ENCODE assay signal across 30 mouse cellular contexts in the genomic region with DNA sequence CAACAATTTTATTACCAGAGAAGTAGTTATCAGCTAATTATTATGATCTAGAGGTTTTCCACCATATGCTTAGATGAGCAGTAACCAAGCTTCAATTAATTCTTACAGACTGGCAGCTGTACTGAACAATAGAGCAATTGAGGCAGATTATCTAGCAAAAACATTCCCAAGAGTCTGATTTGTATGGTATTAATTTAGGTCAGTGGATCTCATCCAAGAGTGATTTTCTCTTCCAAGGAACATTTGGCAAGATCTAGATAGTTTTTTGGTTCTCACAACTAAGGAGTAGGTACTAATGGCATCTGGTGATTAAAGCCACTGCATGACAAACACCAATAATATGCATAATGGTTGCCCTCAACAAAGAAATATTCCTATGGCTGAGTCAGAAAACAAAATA.
DNase-seq lines count a peak whose midpoint lies in the region; ATAC-seq lines count a peak whose summit lies in the region.
"Had no signal": no experiment of that assay in that cellular context is flagged by ENCODE, and none has a peak within 500 bp of the region (broad histone marks: within the 10 kb centered on the region; RNA-seq: fewer than 3 reads in every experiment).

No protein-coding gene starts in this region.

- H3K4me3 ChIP-seq in midbrain, embryonic 14.5 days (replicated peaks; ENCODE audit: low read depth, low read length): no peak overlapping the region
- no peak overlapping the region for H3K4me3 ChIP-seq in midbrain, embryonic 10.5 days
- H3K4me3 ChIP-seq in forebrain, embryonic 14.5 days (ENCODE audit: low read depth, low read length): no peak overlapping the region
- H3K4me3 ChIP-seq: embryonic facial prominence, embryonic 10.5 days; embryonic facial prominence, embryonic 15.5 days; hindbrain, embryonic 10.5 days; hindbrain, embryonic 15.5 days; intestine, embryonic 15.5 days; liver, embryonic 15.5 days; lung, embryonic 15.5 days; midbrain, embryonic 12.5 days; neural tube, embryonic 15.5 days had no signal

- no peaks in the 10 kb centered on the region for H3K9me3 ChIP-seq in midbrain, embryonic 14.5 days (ENCODE audit: control insufficient read depth, low read length)
- H3K9me3 ChIP-seq in midbrain, embryonic 10.5 days (replicated peaks): no peaks in the 10 kb centered on the region
- no peaks in the 10 kb centered on the region for H3K9me3 ChIP-seq in forebrain, embryonic 14.5 days (replicated peaks; ENCODE audit: control insufficient read depth, low read length)
- H3K9me3 ChIP-seq: embryonic facial prominence, embryonic 10.5 days; embryonic facial prominence, embryonic 15.5 days; hindbrain, embryonic 10.5 days; hindbrain, embryonic 15.5 days; intestine, embryonic 15.5 days; liver, embryonic 15.5 days; lung, embryonic 15.5 days; midbrain, embryonic 12.5 days; neural tube, embryonic 15.5 days had no signal

- no peaks in the 10 kb centered on the region for H3K36me3 ChIP-seq in midbrain, embryonic 14.5 days (ENCODE audit: control insufficient read depth, insufficient read depth, low read length)
- H3K36me3 ChIP-seq in midbrain, embryonic 10.5 days: no peaks in the 10 kb centered on the region
- H3K36me3 ChIP-seq in forebrain, embryonic 14.5 days (ENCODE audit: control insufficient read depth, insufficient read depth, low read length): no peaks in the 10 kb centered on the region
- H3K36me3 ChIP-seq: embryonic facial prominence, embryonic 10.5 days; embryonic facial prominence, embryonic 15.5 days; hindbrain, embryonic 10.5 days; hindbrain, embryonic 15.5 days; intestine, embryonic 15.5 days; liver, embryonic 15.5 days; lung, embryonic 15.5 days; midbrain, embryonic 12.5 days; neural tube, embryonic 15.5 days had no signal

- peak; percentile 65 for DNase-seq in cerebellum, adult 9-10 months
- DNase-seq in cerebellum, postnatal 4 days (ENCODE audit: low spot score in 2 of 2): no peak
- DNase-seq in midbrain, embryonic 14.5 days: peak; percentile 1
- no peak for DNase-seq in midbrain, embryonic 10.5 days (ENCODE audit: low spot score)
- DNase-seq in forebrain, embryonic 14.5 days (ENCODE audit: low spot score): peak; percentile 72
- DNase-seq in retina, postnatal 1 day: peak; percentile 69
- no peak for DNase-seq in neural tube, embryonic 10.5 days (ENCODE audit: extremely low spot score, low spot score)
- no peak for DNase-seq in testis, postnatal 10 days (ENCODE audit: low spot score)
- DNase-seq: adrenal gland, adult 2 months; adrenal gland, postnatal 36 days; cerebellum, adult 11-12 months; gastrocnemius, postnatal 10 days; heart, postnatal 14 days; kidney, adult 2 months; layer of hippocampus, postnatal 36 days; liver; right cerebral cortex, postnatal 4 days; thymus, adult 2 months; thymus, postnatal 36 days had no signal

- H3K27me3 ChIP-seq in midbrain, embryonic 14.5 days (ENCODE audit: control insufficient read depth, insufficient read depth, low read length): no peaks in the 10 kb centered on the region
- no peaks in the 10 kb centered on the region for H3K27me3 ChIP-seq in midbrain, embryonic 10.5 days (ENCODE audit: low read depth, poor library complexity, severe bottlenecking)
- H3K27me3 ChIP-seq in forebrain, embryonic 14.5 days (replicated peaks; ENCODE audit: control insufficient read depth, insufficient read depth, low read length): no peaks in the 10 kb centered on the region
- H3K27me3 ChIP-seq: embryonic facial prominence, embryonic 15.5 days; hindbrain, embryonic 15.5 days; intestine, embryonic 15.5 days; liver, embryonic 15.5 days; lung, embryonic 15.5 days; midbrain, embryonic 12.5 days; neural tube, embryonic 15.5 days had no signal

- H3K4me2 ChIP-seq in midbrain, embryonic 14.5 days (ENCODE audit: low read length): no peak overlapping the region
- H3K4me2 ChIP-seq in forebrain, embryonic 14.5 days (ENCODE audit: low read length): no peak overlapping the region
- H3K4me2 ChIP-seq: embryonic facial prominence, embryonic 15.5 days; hindbrain, embryonic 15.5 days; intestine, embryonic 15.5 days; liver, embryonic 15.5 days; lung, embryonic 15.5 days; midbrain, embryonic 12.5 days; neural tube, embryonic 15.5 days had no signal

- ATAC-seq in midbrain, embryonic 14.5 days (ENCODE audit: low FRiP score, low TSS enrichment): no peak
- peak; percentile 77 for ATAC-seq in forebrain, embryonic 14.5 days
- ATAC-seq: intestine, embryonic 15.5 days had no signal

- H3K9ac ChIP-seq in midbrain, embryonic 14.5 days (replicated peaks; ENCODE audit: low read length): no peak overlapping the region
- H3K9ac ChIP-seq in forebrain, embryonic 14.5 days (ENCODE audit: low read length): no peak overlapping the region
- H3K9ac ChIP-seq: embryonic facial prominence, embryonic 15.5 days; hindbrain, embryonic 15.5 days; intestine, embryonic 15.5 days; liver, embryonic 15.5 days; lung, embryonic 15.5 days; midbrain, embryonic 12.5 days; neural tube, embryonic 15.5 days had no signal

- no peaks in the 10 kb centered on the region for H3K4me1 ChIP-seq in midbrain, embryonic 14.5 days (ENCODE audit: control insufficient read depth, insufficient read depth, low read length)
- H3K4me1 ChIP-seq in midbrain, embryonic 10.5 days: no peaks in the 10 kb centered on the region
- H3K4me1 ChIP-seq in forebrain, embryonic 14.5 days (ENCODE audit: control insufficient read depth, insufficient read depth, low read length): no peaks in the 10 kb centered on the region
- H3K4me1 ChIP-seq: embryonic facial prominence, embryonic 10.5 days; embryonic facial prominence, embryonic 15.5 days; hindbrain, embryonic 10.5 days; hindbrain, embryonic 15.5 days; intestine, embryonic 15.5 days; liver, embryonic 15.5 days; lung, embryonic 15.5 days; midbrain, embryonic 12.5 days; neural tube, embryonic 15.5 days had no signal

- no peak overlapping the region for H3K27ac ChIP-seq in midbrain, embryonic 14.5 days (replicated peaks; ENCODE audit: low read depth, low read length)
- H3K27ac ChIP-seq in midbrain, embryonic 10.5 days (replicated peaks): no peak overlapping the region
- 0 out of 2 replicates have a peak overlapping the region, but pooled peaks have one; percentile 21 for H3K27ac ChIP-seq in forebrain, embryonic 14.5 days (ENCODE audit: low read depth, low read length)
- H3K27ac ChIP-seq: embryonic facial prominence, embryonic 10.5 days; embryonic facial prominence, embryonic 15.5 days; hindbrain, embryonic 10.5 days; hindbrain, embryonic 15.5 days; intestine, embryonic 15.5 days; kidney, postnatal 0 days; liver, embryonic 15.5 days; lung, embryonic 15.5 days; midbrain, embryonic 12.5 days; neural tube, embryonic 15.5 days; stomach, postnatal 0 days had no signal

Comparison
In these comparisons a context has a peak if more than half of its experiments do, and no peak if none do; other contexts are left out.
1. DNase-seq: peak in cerebellum, adult 9-10 months (single experiment), midbrain, embryonic 14.5 days (single experiment), forebrain, embryonic 14.5 days (single experiment) and retina, postnatal 1 day (single experiment); none in cerebellum, postnatal 4 days (0 of 2), midbrain, embryonic 10.5 days (single experiment), neural tube, embryonic 10.5 days (single experiment) and testis, postnatal 10 days (single experiment).